Mouse (Mus musculus) granulocyte monocyte progenitor cell, adult 5-6 weeks (primary cell): Measurements from ENCODE around the gene Lama5. TPM values are rescaled to one million over a fixed set of nuclear protein-coding genes. Genes with fewer than 3 reads are reported as not detected.
"Not testable (repeated sequence)": the region's sequence is repeated elsewhere in the genome, so short reads cannot be mapped to it uniquely, and the experiment has no call there.

Source experiments
- ATAC-seq: replicated peaks from 2 replicates; pipeline ENCODE4 v1.8.0; 2016; ENCODE audit warnings: mild to moderate bottlenecking, moderate TSS enrichment, inconsistent platforms; ENCODE audit not compliant: poor library complexity, severe bottlenecking
- total RNA-seq, 2 experiments: library from RNA; stranded (forward) in 1 of 2; stranded (reverse) in 1 of 2; fragments of 200-712, 200-1000 nt in 1 of 2; fragments of >200 nt in 1 of 2; fragmentation: Nextera tagmentation in 1 of 2; gene quantifications; 2 replicates each; pipeline ENCODE4 v1.2.3; 2014 to 2017

Lama5 gene
- total RNA-seq (2014; fragmentation: Nextera tagmentation), result 0.06 TPM in 1 of 2 replicates, not detected in the other
- 0.05 TPM in 1 of 2 replicates, not detected in the other for total RNA-seq (2017)

DNA sequence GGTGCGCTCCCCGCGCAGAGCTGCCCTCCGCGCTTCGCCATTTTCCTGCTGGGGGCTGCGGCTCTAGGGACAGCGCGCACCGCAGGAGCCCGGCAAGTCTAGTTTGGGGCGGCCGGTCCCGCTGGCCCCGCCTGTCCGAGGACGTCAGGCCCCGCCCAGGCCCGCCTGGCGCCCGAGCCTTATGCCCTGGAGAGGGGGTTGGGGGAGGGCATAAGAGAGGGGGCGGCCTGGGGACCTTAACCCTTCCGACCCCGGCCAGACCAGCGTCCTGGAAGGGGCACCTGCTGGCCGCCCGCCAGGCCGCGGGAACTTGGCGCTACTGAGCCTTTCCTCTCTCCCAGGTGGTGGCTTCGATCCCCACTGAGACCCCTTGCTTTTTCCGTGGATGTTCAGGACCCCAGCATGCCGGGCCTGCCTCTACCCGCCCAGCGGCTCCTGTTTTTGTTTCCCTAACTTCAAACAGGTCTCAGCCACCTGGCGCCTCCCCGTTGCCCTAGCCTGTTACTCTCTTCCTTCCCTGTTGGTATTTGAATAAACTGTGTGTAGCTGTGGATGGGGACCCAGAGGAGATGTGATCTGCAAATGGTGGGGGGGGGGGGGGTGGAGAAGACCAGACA is at the start of gene Lama5:
Gene Lama5 (minus strand): TSS at position 98 of the 617 bp plus-strand sequence.
- peak; percentile 60 for ATAC-seq

DNA sequence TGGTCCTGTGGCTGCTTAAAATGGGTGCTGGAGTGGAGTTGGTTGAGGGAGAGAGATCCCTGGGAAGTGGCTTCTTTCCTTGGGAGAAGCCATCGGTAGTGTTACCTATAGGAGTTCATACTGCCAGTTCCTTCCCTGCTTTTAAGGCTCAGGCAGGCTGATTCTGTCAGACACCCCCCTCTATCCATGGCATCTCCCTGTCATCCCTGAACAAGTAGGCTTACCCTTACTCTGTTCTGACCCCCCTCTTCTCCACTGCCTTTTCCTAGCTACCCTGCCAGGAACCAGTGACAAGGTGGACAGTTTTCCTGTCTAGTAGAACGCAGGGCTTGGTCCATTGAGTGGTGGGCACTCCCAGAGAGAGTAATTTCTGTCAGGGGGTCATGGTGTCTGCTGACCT is 48.9 kb upstream of the Lama5 start:
- ATAC-seq, result no peak

DNA sequence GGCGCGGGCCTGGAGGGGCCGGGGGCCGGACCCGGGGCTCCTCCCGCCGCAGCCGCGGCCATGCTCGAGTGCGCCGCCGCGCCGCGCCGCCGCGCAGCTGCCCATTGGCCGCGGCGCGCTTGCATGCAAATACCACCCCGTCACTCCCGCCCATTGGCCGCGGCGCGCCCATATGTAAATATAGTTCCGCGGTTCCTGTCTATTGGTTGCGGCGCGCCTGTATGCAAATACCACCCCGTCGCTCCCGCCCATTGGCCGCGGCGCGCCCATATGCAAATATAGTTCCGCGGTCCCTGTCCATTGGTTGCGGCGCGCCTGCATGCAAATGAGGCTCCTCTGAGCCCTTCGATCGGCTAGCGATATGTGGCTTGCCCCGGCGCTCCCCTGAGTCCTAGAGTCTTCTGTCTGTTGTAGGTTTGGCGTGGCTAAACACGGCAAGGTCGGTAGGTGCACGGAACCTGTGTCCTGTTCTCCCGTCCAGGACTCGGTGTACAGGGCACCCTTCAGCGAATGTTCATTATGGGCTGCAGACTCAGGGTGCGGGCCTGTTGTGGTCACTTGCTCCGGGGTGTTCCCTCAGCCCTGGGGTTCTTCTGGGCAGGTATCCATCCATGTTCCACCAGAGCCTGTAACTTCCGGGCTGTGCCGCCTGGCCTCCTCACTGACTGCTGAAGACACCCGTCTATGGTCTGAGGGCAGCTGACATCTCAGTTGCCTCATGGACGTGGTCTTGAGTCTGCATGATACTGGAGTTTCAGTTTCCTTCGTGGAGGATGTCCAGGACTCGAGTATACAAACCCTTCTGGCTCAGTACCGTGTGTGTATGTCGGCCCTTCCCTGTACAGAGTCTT is 48.0 kb upstream of the Lama5 start, which contains the start of gene Cables2:
Gene Cables2 (minus strand): TSS at position 103 of the 851 bp plus-strand sequence.
- peak; percentile 66 for ATAC-seq

DNA sequence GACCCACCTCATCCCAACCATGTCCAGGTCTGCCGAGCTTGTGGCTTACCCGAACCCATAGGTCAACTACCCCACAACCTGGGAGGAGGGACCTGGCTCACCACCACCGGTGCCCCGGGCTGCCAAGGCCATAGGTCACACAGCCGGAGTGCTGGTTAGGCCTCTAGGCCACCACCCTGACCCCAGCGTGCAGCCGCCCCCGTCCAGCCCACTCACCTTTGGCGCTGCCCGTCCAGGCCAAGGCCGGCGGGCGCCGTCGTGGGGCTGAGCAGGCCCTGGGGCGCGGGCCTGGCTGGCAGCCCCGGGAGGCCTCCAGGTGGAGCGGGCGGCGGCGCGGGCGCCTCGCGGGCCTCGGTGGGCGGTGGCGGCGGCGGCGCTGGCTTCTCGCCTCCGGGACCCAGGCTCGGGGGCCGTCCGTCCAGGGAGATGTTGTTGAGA is 47.2 kb upstream of the Lama5 start:
- ATAC-seq, result no peak

DNA sequence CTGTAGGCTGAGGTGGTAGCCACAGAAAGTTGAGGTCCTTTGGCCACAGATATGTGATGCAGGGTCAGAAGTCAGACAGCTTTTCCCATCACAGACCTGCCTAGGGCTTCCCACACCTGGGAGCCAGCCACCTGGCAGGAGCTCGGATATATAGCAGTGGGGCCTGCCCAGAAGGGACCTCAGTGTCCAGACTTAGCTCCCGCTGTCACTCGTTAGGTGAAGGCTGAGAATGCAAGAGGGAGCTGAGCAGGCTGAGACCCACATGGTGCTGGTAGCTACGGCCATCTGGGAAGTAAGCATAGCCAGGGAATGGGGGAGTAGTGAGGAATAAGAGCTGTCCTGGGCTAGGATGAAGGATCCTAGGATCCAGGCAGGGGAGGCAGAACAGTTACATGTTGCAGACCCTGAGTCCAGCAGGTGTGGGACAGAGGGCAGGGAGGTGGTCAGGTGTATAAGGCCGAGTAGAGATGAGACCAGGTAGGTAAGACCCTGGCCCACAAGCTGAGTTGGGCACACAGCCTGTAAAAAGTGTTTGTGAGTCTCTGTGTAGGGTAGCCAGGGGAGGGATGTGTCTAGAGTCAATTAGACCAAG is 46.2 kb upstream of the Lama5 start:
- no peak for ATAC-seq

GRCm38 (mm10) chr2:180270537-180271255 is 45.0 kb upstream of the Lama5 start:
- peak; percentile 27 for ATAC-seq

DNA sequence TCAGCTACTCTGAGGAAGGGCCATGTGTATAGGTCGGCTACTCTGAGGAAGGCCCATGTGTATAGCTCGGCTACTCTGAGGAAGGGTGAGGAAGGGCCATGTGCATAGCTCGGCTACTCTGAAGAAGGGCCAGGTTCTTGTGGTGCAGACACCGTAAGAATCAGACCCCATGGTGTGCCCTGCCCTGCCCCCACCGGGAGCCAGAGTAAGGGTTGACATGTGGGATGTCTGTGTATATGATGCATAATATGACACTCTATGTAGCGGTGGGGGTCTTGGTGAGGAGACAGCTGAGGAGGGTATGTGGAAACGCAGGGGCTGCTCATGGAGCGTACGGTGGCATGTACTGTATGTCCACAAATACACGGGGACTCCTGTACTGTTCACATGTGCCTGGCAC is 43.7 kb upstream of the Lama5 start:
- no peak for ATAC-seq

- ATAC-seq, result no peak
Measured at GRCm38 (mm10) chr2:180267955-180268354, 42.3 kb upstream of the Lama5 start.

- ATAC-seq, result no peak
Measured at GRCm38 (mm10) chr2:180262891-180263290, 37.2 kb upstream of the Lama5 start.

- no peak for ATAC-seq
Measured at GRCm38 (mm10) chr2:180262441-180262840, 36.8 kb upstream of the Lama5 start.

DNA sequence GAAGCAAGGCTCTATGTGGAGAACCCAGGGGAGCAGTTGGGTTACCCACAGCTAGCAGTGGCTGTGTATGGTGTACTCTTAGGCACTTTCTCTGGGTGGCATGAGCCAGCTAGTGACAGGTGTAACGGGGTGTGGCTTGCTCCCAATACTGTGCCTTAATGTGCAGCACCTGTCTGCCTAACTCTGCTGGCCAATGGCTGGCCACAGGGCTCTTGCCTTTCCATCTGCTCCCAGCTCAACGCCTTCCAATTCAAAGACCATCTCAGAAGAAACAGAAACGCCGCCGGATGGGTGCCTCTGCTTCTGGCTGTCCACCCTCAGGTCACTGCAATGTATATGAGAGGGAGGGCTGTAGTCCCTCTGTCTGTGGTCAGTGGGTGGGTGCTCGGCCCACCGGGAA is 36.2 kb upstream of the Lama5 start:
- ATAC-seq, result no peak

GRCm38 (mm10) chr2:180260610-180261480 is 35.2 kb upstream of the Lama5 start:
- no peak for ATAC-seq

DNA sequence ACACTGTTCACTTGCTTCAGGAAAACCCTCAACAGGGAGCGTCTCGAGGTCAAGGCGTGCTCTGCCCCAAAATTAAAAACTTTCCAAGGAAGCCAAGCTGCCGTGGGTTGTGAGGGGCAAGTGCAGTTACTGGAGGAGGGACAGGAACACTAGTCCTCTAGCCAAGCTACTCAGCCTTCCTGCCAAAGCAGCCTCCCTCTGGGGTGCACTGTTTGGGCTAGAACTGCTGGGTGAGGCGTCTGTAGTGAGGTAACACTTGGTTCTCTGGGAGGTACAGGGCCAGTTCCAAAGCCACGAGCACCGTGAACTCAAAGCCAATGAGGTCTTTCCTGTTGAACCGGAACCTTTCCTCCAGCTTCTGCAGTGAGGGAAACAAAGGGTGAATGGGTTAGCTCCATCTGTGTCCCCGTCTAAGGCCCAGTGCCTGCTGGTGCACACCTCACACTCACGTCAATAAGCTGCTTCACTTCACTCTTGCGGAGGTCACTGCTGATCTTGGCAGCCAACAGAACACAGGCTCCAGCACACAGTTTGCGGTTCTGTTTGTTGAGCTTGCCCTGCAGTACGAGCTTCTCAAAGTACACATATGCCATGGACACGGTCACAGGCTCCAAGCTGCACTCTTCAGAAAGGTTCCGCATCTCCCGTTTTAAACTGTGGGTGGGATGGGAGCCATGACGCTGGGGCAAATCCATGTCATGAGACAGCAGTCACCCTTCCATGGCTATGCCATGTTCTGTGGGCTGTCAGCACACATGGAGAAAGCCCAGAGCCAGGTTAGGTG is 34.4 kb upstream of the Lama5 start:
- ATAC-seq, result not testable (repeated sequence)

DNA sequence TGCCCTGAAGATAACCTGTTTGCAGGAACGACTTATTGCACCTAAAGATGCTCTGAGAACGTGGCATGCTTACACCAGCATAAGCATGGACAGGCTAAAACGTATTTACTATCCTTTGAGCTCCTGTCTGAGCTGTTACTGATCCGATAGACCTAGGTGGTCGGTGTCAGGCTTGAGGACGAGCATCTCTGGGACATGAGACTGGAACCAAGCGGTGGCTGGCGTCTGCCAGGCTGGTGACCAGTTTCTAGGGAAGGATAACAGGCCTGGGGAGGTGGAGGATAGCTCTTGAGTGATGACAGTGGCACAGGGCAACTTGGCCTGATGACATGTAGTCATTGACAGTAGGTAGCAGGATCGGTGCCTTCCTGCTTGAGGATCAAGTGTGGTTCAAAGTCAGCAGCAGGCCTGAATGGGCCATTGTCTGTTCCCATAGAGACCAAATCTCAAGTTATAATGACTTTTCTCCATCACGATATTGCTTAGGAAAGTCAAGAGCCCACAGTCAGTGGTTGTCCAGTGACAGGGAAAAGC is 33.4 kb upstream of the Lama5 start:
- not testable (repeated sequence) for ATAC-seq

- ATAC-seq, result no peak
Measured at GRCm38 (mm10) chr2:180257963-180258865, 32.6 kb upstream of the Lama5 start.

DNA sequence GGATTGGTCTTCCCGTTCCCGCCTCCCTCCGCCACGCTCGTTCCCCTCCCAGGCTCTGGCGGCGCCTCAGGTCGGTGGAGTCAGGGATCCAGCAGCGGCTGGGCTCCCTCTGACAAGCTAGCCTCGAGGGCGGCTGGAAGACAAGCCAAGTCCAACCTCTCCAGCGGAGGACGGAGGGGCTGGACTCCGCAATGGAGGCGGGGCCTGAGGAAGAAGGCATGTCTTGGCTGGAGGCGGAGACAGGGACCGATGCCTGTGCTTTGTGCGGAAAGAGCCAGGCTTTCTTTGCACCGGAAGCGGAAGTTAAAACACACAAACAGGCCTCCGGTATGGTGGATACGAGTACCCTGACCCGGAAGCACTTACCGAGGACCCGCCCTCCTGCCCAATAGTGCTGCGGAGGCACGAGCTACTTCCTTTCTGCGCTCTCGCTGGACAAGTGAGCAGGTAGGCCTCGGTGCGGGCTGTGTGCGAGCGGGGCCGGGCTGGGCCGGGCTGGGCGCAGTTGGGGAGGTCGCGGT is 31.4 kb upstream of the Lama5 start, which contains the start of gene Rps21:
Gene Rps21 (plus strand): TSS at position 377 of the 521 bp plus-strand sequence.
- peak; percentile 87 for ATAC-seq
